In the genomic region with DNA sequence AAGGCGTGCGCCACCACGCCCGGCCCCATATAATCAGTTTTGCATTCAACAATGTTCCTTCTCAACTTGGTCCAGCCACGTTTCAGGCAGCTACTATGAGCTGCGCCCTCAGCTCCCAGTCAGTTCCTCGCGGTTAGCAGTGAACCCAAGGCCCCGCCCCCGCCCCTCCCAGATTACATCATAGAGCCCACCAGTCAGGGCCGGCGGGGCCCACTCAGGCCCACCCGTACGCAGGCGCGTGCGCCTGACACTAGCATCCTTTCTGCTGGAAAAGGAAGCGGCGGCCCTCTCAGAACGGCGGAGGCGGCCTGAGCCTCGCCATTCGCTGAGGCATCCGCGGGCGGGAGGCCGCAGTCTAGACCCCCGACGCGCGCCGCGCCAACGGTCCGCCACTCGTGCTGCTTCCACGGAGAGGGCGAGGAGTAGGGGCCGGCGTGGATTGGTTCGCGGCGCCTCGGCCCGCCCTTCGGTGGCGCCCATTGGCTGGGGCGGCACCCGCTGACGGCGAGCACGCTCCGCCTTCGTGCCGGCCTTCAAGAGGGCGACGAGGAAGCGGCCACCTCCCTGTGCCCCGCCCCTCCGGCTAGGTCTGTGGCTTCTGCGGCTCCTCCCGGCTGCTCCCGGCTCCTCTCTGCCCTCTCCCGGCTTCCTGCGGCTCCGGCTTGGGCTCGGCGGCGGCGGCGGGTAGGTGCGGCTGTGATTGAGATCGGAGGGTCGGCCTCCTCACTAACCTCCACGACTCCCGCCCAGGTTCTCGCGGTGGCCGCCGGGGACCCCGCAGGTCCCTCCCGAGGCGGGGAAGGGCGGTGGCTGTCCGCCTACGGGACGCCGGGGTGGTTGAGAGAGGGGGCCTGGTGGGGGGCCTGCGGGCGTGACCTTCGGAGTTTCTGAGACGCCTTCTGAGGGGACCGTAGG, we compare ENCODE assay signal across 8 mouse cellular contexts. TPM values are rescaled to one million over a fixed set of nuclear protein-coding genes. Genes with fewer than 3 reads are reported as not detected.
DNase-seq lines count a peak whose midpoint lies in the region; ATAC-seq and TF ChIP-seq lines count a peak whose summit lies in the region.

A gene (plus strand): TSS at position 204 of the 915 bp plus-strand sequence.

- under 1% methylated on average over 93 of the region's 94 CpGs for WGBS in forebrain, embryonic 14.5 days
- WGBS in neural tube, embryonic 15.5 days: under 1% methylated on average over 93 of the region's 94 CpGs

- peak; percentile 63 for TF ChIP-seq POLR2A in ES-Bruce4 (IDR thresholded peaks at IDR 0.05; ENCODE audit: insufficient read depth, low read length)

- peak; percentile 99 for ATAC-seq in cerebellum, adult (ENCODE audit: insufficient number of reproducible peaks, low FRiP score, low TSS enrichment)
- ATAC-seq in forebrain, embryonic 14.5 days: peak; percentile 98
- ATAC-seq in neural tube, embryonic 15.5 days (ENCODE audit: low FRiP score): peak; percentile 98

- intact Hi-C loops in heart, postnatal 14 days (cut with DNase I): loop anchor here (1.0 to 5.0 kb wide), 2 partner anchors 36 to 46 kb away; no protein-coding TSS in a partner anchor

- no peaks in the 10 kb centered on the region for H3K9me3 ChIP-seq in ES-Bruce4 (replicated peaks; ENCODE audit: control insufficient read depth, insufficient read depth, low read length, poor library complexity, severe bottlenecking)
- H3K9me3 ChIP-seq in forebrain, embryonic 14.5 days (replicated peaks; ENCODE audit: control insufficient read depth, low read length): no peaks in the 10 kb centered on the region
- no peaks in the 10 kb centered on the region for H3K9me3 ChIP-seq in neural tube, embryonic 15.5 days (replicated peaks)

- no peak for TF ChIP-seq CTCF in ES-Bruce4 (IDR thresholded peaks at IDR 0.05; ENCODE audit: low read depth, low read length)

- no peak for TF ChIP-seq EP300 in ES-Bruce4 (IDR thresholded peaks at IDR 0.05; ENCODE audit: insufficient read depth, low read depth, low read length)

- no peaks in the 10 kb centered on the region for H3K4me1 ChIP-seq in ES-Bruce4 (ENCODE audit: control insufficient read depth, insufficient read depth, low read length)
- H3K4me1 ChIP-seq in forebrain, embryonic 14.5 days (ENCODE audit: control insufficient read depth, insufficient read depth, low read length): no peaks in the 10 kb centered on the region
- H3K4me1 ChIP-seq in neural tube, embryonic 15.5 days: peaks cover 16% of the 10 kb centered on the region

- peak within 1 kb of the TSS; percentile 79 for H3K4me2 ChIP-seq in forebrain, embryonic 14.5 days (ENCODE audit: low read length)
- peak within 1 kb of the TSS; percentile 82 for H3K4me2 ChIP-seq in neural tube, embryonic 15.5 days

- no peaks in the 10 kb centered on the region for H3K27me3 ChIP-seq in ES-Bruce4 (ENCODE audit: control insufficient read depth, insufficient read depth, low read length, poor library complexity, severe bottlenecking)
- H3K27me3 ChIP-seq in forebrain, embryonic 14.5 days (replicated peaks; ENCODE audit: control insufficient read depth, insufficient read depth, low read length): no peaks in the 10 kb centered on the region
- no peaks in the 10 kb centered on the region for H3K27me3 ChIP-seq in neural tube, embryonic 15.5 days (replicated peaks)

- DNase-seq in forebrain, embryonic 14.5 days (ENCODE audit: low spot score): peak; percentile 98
- peak; percentile 98 to 99 for DNase-seq in heart, postnatal 14 days
- DNase-seq in layer of hippocampus, adult 11-12 months (ENCODE audit: low spot score): peak; percentile 98
- DNase-seq in lung, adult 18-20 months: peak; percentile 98
- DNase-seq in testis, postnatal 14 days (ENCODE audit: low spot score): peak; percentile 97

- H3K27ac ChIP-seq in ES-Bruce4 (ENCODE audit: insufficient read depth, low read length): peak within 1 kb of the TSS; percentile 62
- H3K27ac ChIP-seq in forebrain, embryonic 14.5 days (ENCODE audit: low read depth, low read length): peak within 1 kb of the TSS; percentile 96
- H3K27ac ChIP-seq in neural tube, embryonic 15.5 days (replicated peaks): peak within 1 kb of the TSS; percentile 94

- peak within 1 kb of the TSS; percentile 90 for H3K4me3 ChIP-seq in ES-Bruce4 (ENCODE audit: low read depth, low read length)
- peak within 1 kb of the TSS; percentile 86 for H3K4me3 ChIP-seq in forebrain, embryonic 14.5 days (ENCODE audit: low read depth, low read length)
- peak within 1 kb of the TSS; percentile 84 for H3K4me3 ChIP-seq in neural tube, embryonic 15.5 days (replicated peaks)

- peak within 1 kb of the TSS; percentile 91 for H3K9ac ChIP-seq in ES-Bruce4 (ENCODE audit: low read depth, poor library complexity, severe bottlenecking)
- H3K9ac ChIP-seq in forebrain, embryonic 14.5 days (ENCODE audit: low read length): peak within 1 kb of the TSS; percentile 88
- peak within 1 kb of the TSS; percentile 89 for H3K9ac ChIP-seq in neural tube, embryonic 15.5 days (replicated peaks)

- H3K36me3 ChIP-seq in ES-Bruce4 (ENCODE audit: control insufficient read depth, insufficient read depth, low read length, poor library complexity, severe bottlenecking): no peaks in the 10 kb centered on the region
- H3K36me3 ChIP-seq in forebrain, embryonic 14.5 days (ENCODE audit: control insufficient read depth, insufficient read depth, low read length): no peaks in the 10 kb centered on the region
- H3K36me3 ChIP-seq in neural tube, embryonic 15.5 days: no peaks in the 10 kb centered on the region

RNA-seq across cellular contexts. Expression of the gene that starts here (rescaled TPM):
- 161 and 185 TPM in 2 replicates for polyA plus RNA-seq in ES-Bruce4 (2011; ENCODE audit: insufficient read depth, insufficient read length, low read depth, missing spikeins)
- polyA plus RNA-seq in forebrain, embryonic 14.5 days (2014; fragmentation: Nextera tagmentation; extraction: Ambion mirVana): 90.6 and 108 TPM in 2 replicates
- total RNA-seq in heart, postnatal 14 days (2021): 100 to 1,000 TPM; 252 to 276 TPM
- 169 and 180 TPM in 2 replicates for polyA plus RNA-seq in neural tube, embryonic 15.5 days (2015; fragmentation: Nextera tagmentation; extraction: Ambion mirVana)

Comparison
In these comparisons a context has a peak if more than half of its experiments do, and no peak if none do; other contexts are left out.
1. Peak in every context shown above with its lines: DNase-seq, ATAC-seq, H3K4me3 ChIP-seq and H3K27ac ChIP-seq.